ENCODE assay signal across 14 mouse cellular contexts in genomic region chr14:8063835-8064785, GRCm38 (mm10). TPM values are rescaled to one million over a fixed set of nuclear protein-coding genes. Genes with fewer than 3 reads are reported as not detected.
A peak's percentile ranks its signal among the peaks of the same experiment; 100 is the strongest.
DNase-seq lines count a peak whose midpoint lies in the region; ATAC-seq and TF ChIP-seq lines count a peak whose summit lies in the region.
"Had no signal": no experiment of that assay in that cellular context is flagged by ENCODE, and none has a peak within 500 bp of the region (broad histone marks: within the 10 kb centered on the region; RNA-seq: fewer than 3 reads in every experiment).

No protein-coding gene starts in this region.

- no peak; the same call in 1 of the 2 replicates for ATAC-seq in G1E (ENCODE audit: extremely low read depth, insufficient number of reproducible peaks, low FRiP score, poor library complexity, severe bottlenecking)
- ATAC-seq in liver, embryonic 11.5 days (replicated peaks; ENCODE audit: low FRiP score) = peak; percentile 93
- ATAC-seq in heart, embryonic 11.5 days (replicated peaks; ENCODE audit: insufficient number of reproducible peaks, low FRiP score, low TSS enrichment) = no peak
- ATAC-seq: intestine, postnatal 0 days had no signal

- no peaks in the 10 kb centered on the region for H3K9me3 ChIP-seq in G1E (replicated peaks)
- no peaks in the 10 kb centered on the region for H3K9me3 ChIP-seq in liver, embryonic 11.5 days (ENCODE audit: control insufficient read depth, low read length)
- H3K9me3 ChIP-seq in heart, embryonic 11.5 days (replicated peaks; ENCODE audit: control insufficient read depth, low read length) = no peaks in the 10 kb centered on the region

- 69% methylated on average over 8 of the region's 8 CpGs for WGBS in liver, embryonic 11.5 days
- 80% methylated on average over 8 of the region's 8 CpGs for WGBS in heart, embryonic 11.5 days (ENCODE audit: insufficient replicate concordance)

- peak; percentile 50 for DNase-seq in adrenal gland, postnatal 14 days
- no peak for DNase-seq in adrenal gland, adult 2 months
- DNase-seq in layer of hippocampus, adult 2 months (ENCODE audit: low spot score in 2 of 2) = no peak
- DNase-seq in layer of hippocampus, adult 8-10 months (ENCODE audit: low spot score in 2 of 2) = no peak
- peak; percentile 16 for DNase-seq in G1E (ENCODE audit: low spot score)
- no peak for DNase-seq in liver, embryonic 11.5 days (ENCODE audit: low spot score)
- no peak for DNase-seq in lung, postnatal 14 days
- DNase-seq: cerebellum, adult 9-11 months; heart, adult 2 months; lung, embryonic 14.5 days; thymus, adult 18-20 months had no signal

- H3K27me3 ChIP-seq in G1E (ENCODE audit: insufficient read depth, low read length) = peaks cover 4% of the 10 kb centered on the region; the same call in 1 of the 2 replicates
- H3K27me3 ChIP-seq in liver, embryonic 11.5 days (replicated peaks; ENCODE audit: control insufficient read depth, insufficient read depth, low read length) = no peaks in the 10 kb centered on the region
- no peaks in the 10 kb centered on the region for H3K27me3 ChIP-seq in heart, embryonic 11.5 days (ENCODE audit: control insufficient read depth, insufficient read depth, low read length)

- H3K4me1 ChIP-seq in G1E (ENCODE audit: insufficient read depth, low read depth, low read length) = peaks cover 31% of the 10 kb centered on the region
- peaks cover 24% of the 10 kb centered on the region for H3K4me1 ChIP-seq in liver, embryonic 11.5 days (replicated peaks; ENCODE audit: control insufficient read depth, insufficient read depth, low read length)
- peaks cover 5% of the 10 kb centered on the region; the same call in 1 of the 2 replicates for H3K4me1 ChIP-seq in heart, embryonic 11.5 days (ENCODE audit: control insufficient read depth, insufficient read depth, low read length)

- no peak overlapping the region for H3K9ac ChIP-seq in liver, embryonic 11.5 days (ENCODE audit: low read depth, low read length)
- no peak overlapping the region for H3K9ac ChIP-seq in heart, embryonic 11.5 days (ENCODE audit: low read depth, low read length)
- H3K9ac ChIP-seq: lung, embryonic 14.5 days had no signal

- no peak overlapping the region for H3K4me3 ChIP-seq in layer of hippocampus, adult 2 months
- H3K4me3 ChIP-seq in G1E (ENCODE audit: low read depth, low read length) = no peak overlapping the region
- no peak overlapping the region for H3K4me3 ChIP-seq in liver, embryonic 11.5 days (ENCODE audit: low read depth, low read length)
- H3K4me3 ChIP-seq in heart, embryonic 11.5 days (ENCODE audit: low read depth, low read length) = no peak overlapping the region
- H3K4me3 ChIP-seq: heart, adult 2 months had no signal

- peak overlapping the region; percentile 89 for H3K27ac ChIP-seq in layer of hippocampus, adult 2 months
- H3K27ac ChIP-seq in liver, embryonic 11.5 days (ENCODE audit: low read depth, low read length) = no peak overlapping the region
- no peak overlapping the region for H3K27ac ChIP-seq in heart, embryonic 11.5 days (ENCODE audit: low read depth, low read length)
- H3K27ac ChIP-seq: heart, adult 2 months had no signal

- no peak for TF ChIP-seq CTCF in layer of hippocampus, adult 2 months (conservative IDR thresholded peaks at IDR 0.05)
- no peak for TF ChIP-seq CTCF in G1E (IDR thresholded peaks at IDR 0.05; ENCODE audit: low read depth, low read length)

- no peaks in the 10 kb centered on the region for H3K36me3 ChIP-seq in G1E (replicated peaks)
- H3K36me3 ChIP-seq in liver, embryonic 11.5 days (ENCODE audit: control insufficient read depth, insufficient read depth, low read length) = no peaks in the 10 kb centered on the region
- H3K36me3 ChIP-seq in heart, embryonic 11.5 days (ENCODE audit: control insufficient read depth, insufficient read depth, low read length) = no peaks in the 10 kb centered on the region

- peak overlapping the region; percentile 23; the same call in 1 of the 2 replicates for H3K4me2 ChIP-seq in liver, embryonic 11.5 days
- H3K4me2 ChIP-seq in heart, embryonic 11.5 days = no peak overlapping the region
- H3K4me2 ChIP-seq: lung, embryonic 14.5 days; midbrain, embryonic 11.5 days had no signal

RNA-seq across cellular contexts. Expression of gene Rpp14, which starts 16.1 kb away (rescaled TPM):
- 35.8 and 37.1 TPM in 2 replicates for total RNA-seq in adrenal gland, postnatal 14 days (2021)
- 10 to 100 TPM; 38.8 to 39.0 TPM for total RNA-seq in adrenal gland, adult 2 months (2021)
- polyA plus RNA-seq in adrenal gland, adult 2 months (2012; rRNA removed) = 4.3 and 6.4 TPM in 2 replicates
- total RNA-seq in layer of hippocampus, adult 2 months (2021) = 10 to 100 TPM; 30.5 to 31.7 TPM
- 10 to 100 TPM; 24.4 to 31.5 (median 29.1) TPM for total RNA-seq in layer of hippocampus, adult 8-10 months (2022)
- 11.2 and 12.0 TPM in 2 replicates for total RNA-seq in G1E (2014; fragmentation: Nextera tagmentation)
- total RNA-seq in G1E (2017) = 52.7 and 62.4 TPM in 2 replicates
- polyA plus RNA-seq in G1E (2012) = 3.0 and 7.1 TPM in 2 replicates
- 74.7 and 77.4 TPM in 2 replicates for polyA plus RNA-seq in liver, embryonic 11.5 days (2014; fragmentation: Nextera tagmentation; extraction: Ambion mirVana)
- polyA plus RNA-seq in heart, embryonic 11.5 days (2014; fragmentation: Nextera tagmentation; extraction: Ambion mirVana) = 40.0 and 43.5 TPM in 2 replicates

RNA-seq across cellular contexts. Expression of gene Pxk, which starts 33.9 kb away (rescaled TPM):
- 54.8 and 61.4 TPM in 2 replicates for total RNA-seq in adrenal gland, postnatal 14 days (2021)
- 10 to 100 TPM; 57.1 to 96.0 TPM for total RNA-seq in adrenal gland, adult 2 months (2021)
- polyA plus RNA-seq in adrenal gland, adult 2 months (2012; rRNA removed) = 29.4 and 34.6 TPM in 2 replicates
- 10 to 100 TPM; 28.5 to 28.9 TPM for total RNA-seq in layer of hippocampus, adult 2 months (2021)
- total RNA-seq in layer of hippocampus, adult 8-10 months (2022) = 10 to 100 TPM; 27.9 to 36.9 (median 30.0) TPM
- total RNA-seq in G1E (2014; fragmentation: Nextera tagmentation) (10.9 and 14.0 TPM in 2 replicates), G1E (2017) (5.3 and 6.1 TPM in 2 replicates)
- polyA plus RNA-seq in G1E (2012) = 2.1 and 2.7 TPM in 2 replicates
- 18.5 and 19.1 TPM in 2 replicates for polyA plus RNA-seq in liver, embryonic 11.5 days (2014; fragmentation: Nextera tagmentation; extraction: Ambion mirVana)
- 26.6 and 28.8 TPM in 2 replicates for polyA plus RNA-seq in heart, embryonic 11.5 days (2014; fragmentation: Nextera tagmentation; extraction: Ambion mirVana)

Comparison
In these comparisons a context has a peak if more than half of its experiments do, and no peak if none do; other contexts are left out.
1. DNase-seq: peak in adrenal gland, postnatal 14 days (single experiment) and G1E (single experiment); none in adrenal gland, adult 2 months (single experiment), layer of hippocampus, adult 2 months (0 of 2), layer of hippocampus, adult 8-10 months (0 of 2), liver, embryonic 11.5 days (single experiment) and lung, postnatal 14 days (single experiment).